Mouse (Mus musculus) layer of hippocampus, adult 8-10 months (tissue): ENCODE results near the gene Ntn5. TPM values are rescaled to one million over a fixed set of nuclear protein-coding genes. Genes with fewer than 3 reads are reported as not detected.
"Not testable (repeated sequence)": the region's sequence is repeated elsewhere in the genome, so short reads cannot be mapped to it uniquely, and the experiment has no call there.

Experiments used
- DNase-seq, 2 experiments: peaks; one replicate each; pipeline ENCODE4 v3.0.0; 2022; ENCODE audit warnings: low spot score in 2 of 2
- total RNA-seq, 4 experiments: library from RNA; stranded (reverse); gene quantifications; 2 replicates each; pipeline ENCODE4 v1.2.4; 2022

Ntn5 gene
- total RNA-seq, 4 experiments from 2014 or later = 9.1 to 13.5 (median 11.6) TPM

GRCm38 (mm10) chr7:45654424-45655047, 29.3 kb upstream of the Ntn5 start:
- no peak for DNase-seq

- no peak for DNase-seq
Observed at GRCm38 (mm10) chr7:45660746-45661478, 22.9 kb upstream of the Ntn5 start.

- not testable (repeated sequence) for DNase-seq
Observed at GRCm38 (mm10) chr7:45661702-45662101, 22.1 kb upstream of the Ntn5 start.

- DNase-seq = no peak
Observed at GRCm38 (mm10) chr7:45665303-45666138, 18.3 kb upstream of the Ntn5 start.

GRCm38 (mm10) chr7:45666161-45666560, 17.7 kb upstream of the Ntn5 start, which contains the start of gene Fut2:
Gene Fut2, minus strand, starts transcription at chr7:45666394.
- DNase-seq = no peak

- peak in 1 of 2 experiments; percentile 55 for DNase-seq
Observed at GRCm38 (mm10) chr7:45667761-45668160, 16.1 kb upstream of the Ntn5 start.

GRCm38 (mm10) chr7:45668921-45669320, 14.9 kb upstream of the Ntn5 start:
- DNase-seq = no peak

- DNase-seq = no peak
Observed at GRCm38 (mm10) chr7:45677627-45678295, 6.1 kb upstream of the Ntn5 start.

GRCm38 (mm10) chr7:45678513-45678912, 5.3 kb upstream of the Ntn5 start:
- DNase-seq = no peak

GRCm38 (mm10) chr7:45679966-45680621, 3.7 kb upstream of the Ntn5 start:
- no peak for DNase-seq

GRCm38 (mm10) chr7:45681046-45681736, 2.6 kb upstream of the Ntn5 start:
- DNase-seq = no peak

GRCm38 (mm10) chr7:45682144-45683126, 1.4 kb upstream of the Ntn5 start:
- peak; percentile 73 to 90 for DNase-seq

- DNase-seq = no peak
Observed at GRCm38 (mm10) chr7:45685811-45686210, 2.0 kb downstream of the Ntn5 start.

- DNase-seq = no peak
Observed at GRCm38 (mm10) chr7:45686841-45687240, 3.0 kb downstream of the Ntn5 start.

- no peak for DNase-seq
Observed at GRCm38 (mm10) chr7:45689099-45689498, 5.3 kb downstream of the Ntn5 start.

- DNase-seq = no peak
Observed at GRCm38 (mm10) chr7:45689800-45690199, 6.0 kb downstream of the Ntn5 start.

- no peak for DNase-seq
Observed at GRCm38 (mm10) chr7:45692364-45692763, 8.5 kb downstream of the Ntn5 start.

- DNase-seq = no peak
Observed at GRCm38 (mm10) chr7:45693921-45694591, 10.2 kb downstream of the Ntn5 start, which contains the start of gene Sec1. Gene Sec1, minus strand, starts transcription at chr7:45694402.
